Mouse (Mus musculus): ENCODE measurements around the gene Kif26a.

DNA sequence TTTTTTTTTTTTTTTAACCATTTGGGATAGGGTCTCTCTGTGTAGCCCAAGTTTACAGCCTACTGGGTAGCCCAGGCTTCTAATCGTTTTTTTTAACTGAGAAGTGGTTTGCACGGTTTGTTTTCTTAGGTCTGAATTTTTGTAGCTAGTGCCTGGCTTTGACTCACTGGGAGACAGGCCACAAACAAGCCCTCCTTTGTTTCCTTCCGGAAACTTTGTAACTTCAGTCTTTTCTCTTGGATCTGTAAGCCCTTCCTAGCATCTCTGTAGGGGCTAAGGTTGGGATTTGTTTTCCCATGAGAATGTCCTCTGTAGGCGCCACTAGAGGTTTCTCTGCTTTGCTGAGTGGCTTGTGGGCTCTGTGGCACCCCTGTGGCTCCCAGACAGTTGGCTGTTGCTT, 45.9 kb upstream of the Kif26a start:
- TF ChIP-seq EP300 (IDR thresholded peaks at IDR 0.05; ENCODE audit: insufficient read depth, low read depth, low read length) (no peak), POLR2A (IDR thresholded peaks at IDR 0.05; ENCODE audit: insufficient read depth, low read depth, low read length) (no peak), CTCF (IDR thresholded peaks at IDR 0.05) (no peak)
